Mouse (Mus musculus): ENCODE measurements around the gene Steap1. TPM values are rescaled to one million over a fixed set of nuclear protein-coding genes. Genes with fewer than 3 reads are reported as not detected.

Steap1 gene
- total RNA-seq, 2 experiments from 2014 or later, result not detected

GRCm38 (mm10) chr5:5688228-5688627 is 60.9 kb downstream of the Steap1 start:
- no peak for DNase-seq (ENCODE audit: low spot score)

DNA sequence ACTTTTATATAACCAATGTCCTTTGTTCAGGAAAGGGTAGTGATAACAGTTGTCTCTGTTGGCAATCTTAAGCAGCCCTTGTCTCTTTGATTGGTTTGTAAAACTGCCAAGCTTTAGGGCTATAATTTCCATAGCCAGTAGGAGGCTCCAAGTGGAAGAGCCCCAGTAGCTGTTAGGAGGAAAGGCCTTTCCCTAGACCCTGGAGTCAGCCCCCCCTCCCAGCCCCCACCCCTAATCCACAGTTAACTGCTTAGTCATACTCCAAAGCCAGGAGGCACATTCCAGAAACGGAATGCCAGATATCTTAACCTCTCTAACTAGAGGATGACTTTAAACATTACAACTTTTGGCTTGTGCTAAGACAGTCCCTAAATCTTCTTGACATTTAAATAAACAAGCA is 62.2 kb downstream of the Steap1 start:
- DNase-seq (ENCODE audit: low spot score), result no peak

Other genes with a start within 250 kb of the Steap1 start
- gene Cldn12, start 234.4 kb downstream of the Steap1 start, total RNA-seq (2021), result 10 to 100 TPM in 1 of 2 experiments, 1 to 10 TPM in 1; 9.0 to 10.7 TPM
- gene Gtpbp10, start 189.8 kb downstream of the Steap1 start, total RNA-seq (2021), result 1 to 10 TPM; 6.6 to 7.7 TPM
- gene Gm8773, start 175.5 kb downstream of the Steap1 start, total RNA-seq (2021), result not detected
- gene Cfap69, start 85.1 kb downstream of the Steap1 start, total RNA-seq (2021), result under 1 TPM in 1 of 2 experiments, not detected in 1; 0.11 TPM
- gene Steap2, start 54.7 kb downstream of the Steap1 start, total RNA-seq (2021), result under 1 TPM; 0.21 to 0.71 TPM

Data from gastrocnemius, adult 18-20 months (tissue).